Mouse (Mus musculus) right cerebral cortex, postnatal 36 days (tissue): ENCODE data around the gene Atp1a4.

Source experiments
- DNase-seq, 2 experiments: peaks; one replicate each; pipeline ENCODE4 v3.0.0; 2022; ENCODE audit warnings: low spot score in 2 of 2, mixed read lengths in 1 of 2

Atp1a4 gene

GRCm38 (mm10) chr1:172197851-172198250 is 60.4 kb downstream of the Atp1a4 start:
- no peak for DNase-seq

GRCm38 (mm10) chr1:172197146-172197545 is 61.1 kb downstream of the Atp1a4 start:
- DNase-seq = no peak

DNA sequence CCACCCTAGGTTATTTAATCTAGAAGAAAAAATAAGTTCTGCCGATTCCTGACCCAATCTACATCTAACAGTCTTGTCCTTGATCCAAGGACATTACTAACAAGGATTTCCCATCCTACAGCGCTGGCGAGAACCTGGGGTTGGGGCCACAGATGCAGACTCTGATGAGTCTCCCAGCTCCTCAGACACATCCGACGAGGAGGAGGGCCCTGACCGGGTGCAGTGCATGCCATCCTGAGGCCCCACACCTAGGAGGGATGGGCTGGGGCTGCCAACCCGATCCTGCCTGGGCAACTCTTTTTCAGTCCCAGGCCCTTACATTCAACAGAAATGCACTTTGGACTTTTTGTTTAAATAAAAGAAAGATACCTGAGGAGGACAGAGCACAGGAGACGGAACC is 63.8 kb downstream of the Atp1a4 start:
- no peak for DNase-seq

DNA sequence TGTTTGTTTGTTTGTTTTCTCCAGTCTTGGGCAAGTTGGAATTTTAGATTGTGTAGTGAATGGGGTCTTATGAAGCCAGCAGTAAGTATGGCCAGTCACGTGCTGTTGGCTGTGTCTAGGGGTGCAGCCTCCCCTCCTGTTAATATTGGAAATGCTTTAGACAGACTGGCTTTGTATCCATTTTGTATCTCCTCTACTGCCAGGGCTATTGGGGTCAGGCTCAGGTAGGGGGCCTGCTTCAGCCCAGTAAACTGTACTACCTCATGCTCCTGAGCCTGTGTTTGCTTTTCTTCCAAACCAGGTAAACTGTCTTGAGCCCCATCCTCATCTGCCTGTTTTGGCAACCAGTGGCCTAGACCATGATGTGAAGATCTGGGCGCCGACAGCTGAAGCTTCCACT is 66.0 kb downstream of the Atp1a4 start:
- no peak for DNase-seq

DNA sequence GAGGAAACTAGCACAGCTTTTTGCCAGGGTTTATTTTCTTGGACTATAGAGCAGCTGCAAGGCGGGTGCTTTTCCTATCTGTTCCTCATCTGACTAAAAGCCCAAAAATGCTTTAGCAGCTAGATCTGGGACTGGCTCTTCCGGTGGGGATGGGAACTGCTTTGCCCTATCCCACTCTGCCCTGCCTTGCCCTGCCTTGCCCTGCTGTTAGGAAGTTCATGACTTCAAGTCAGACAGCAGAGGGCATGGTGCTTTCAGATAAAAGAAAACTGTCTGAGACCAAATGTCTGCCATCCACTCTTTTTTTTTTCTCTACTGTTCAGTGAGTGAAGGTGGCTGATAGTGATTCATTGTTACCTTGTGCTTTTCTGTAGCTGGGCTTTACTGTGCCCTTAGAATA is 66.6 kb downstream of the Atp1a4 start:
- DNase-seq = no peak

GRCm38 (mm10) chr1:172188891-172189290 is 69.3 kb downstream of the Atp1a4 start:
- no peak for DNase-seq

DNA sequence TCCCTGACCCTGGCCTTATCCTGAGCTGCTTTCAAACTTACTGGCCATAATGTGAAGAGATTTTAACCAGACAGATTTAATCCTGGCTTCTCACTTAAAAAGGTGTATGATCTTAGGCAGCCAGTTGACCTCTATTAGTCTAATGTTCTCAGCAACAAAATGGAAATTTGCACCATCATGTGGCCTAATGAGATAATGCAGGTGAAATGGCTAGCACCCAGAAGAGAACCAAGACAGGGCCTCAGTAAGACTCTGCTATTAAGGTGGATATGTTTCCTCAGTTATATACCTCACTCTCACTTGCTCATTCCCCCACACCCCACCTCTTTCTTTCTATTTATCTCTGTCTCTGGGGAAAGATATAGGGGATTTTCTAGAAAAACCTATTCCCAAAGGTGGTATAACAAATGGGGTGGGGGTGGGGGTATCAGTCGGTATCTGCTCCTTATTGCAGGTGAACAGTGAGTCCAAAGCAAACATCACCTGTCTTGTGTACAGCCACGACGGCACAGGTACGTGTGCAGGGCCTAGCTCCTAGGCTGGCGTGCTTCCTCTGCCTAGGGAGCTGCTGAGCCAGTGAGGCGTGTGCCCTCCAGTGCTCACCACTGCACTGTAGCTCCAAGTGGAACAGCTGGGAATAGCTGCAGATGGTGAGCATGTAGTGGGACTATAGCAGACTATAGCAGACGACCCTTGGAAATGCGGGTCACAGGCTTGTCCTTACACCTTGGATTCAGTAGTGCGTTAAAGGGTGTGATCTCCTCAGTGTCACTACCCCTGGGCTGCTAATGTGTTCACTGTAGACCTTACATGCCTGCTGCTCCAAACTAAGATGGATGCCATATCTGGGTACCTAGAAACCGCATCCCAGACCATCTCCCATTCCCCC is 71.6 kb downstream of the Atp1a4 start:
- no peak for DNase-seq

DNA sequence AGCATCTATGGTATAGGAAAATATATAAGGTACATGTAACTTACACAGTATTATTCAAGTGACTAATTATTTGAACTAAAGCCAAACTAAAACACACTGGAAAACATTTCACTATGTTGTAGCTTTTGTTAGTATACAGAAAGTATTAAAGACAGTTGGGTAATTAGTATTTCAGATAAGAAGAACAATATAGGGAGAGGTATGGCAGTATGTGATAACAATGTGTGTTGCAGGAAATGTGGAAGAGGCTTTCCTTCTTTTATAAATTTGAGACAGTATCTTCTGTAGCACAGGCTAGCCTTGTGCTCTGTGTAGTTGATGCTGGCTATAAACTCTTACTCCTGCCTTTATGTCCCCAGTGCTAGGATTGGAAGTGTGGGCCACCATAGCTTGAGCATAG is 74.3 kb downstream of the Atp1a4 start:
- DNase-seq = no peak

- no peak for DNase-seq
These were observed 75.2 kb downstream of the Atp1a4 start for GRCm38 (mm10) chr1:172183056-172183455.

GRCm38 (mm10) chr1:172181777-172182176 is 76.4 kb downstream of the Atp1a4 start:
- no peak for DNase-seq

GRCm38 (mm10) chr1:172180881-172181280 is 77.3 kb downstream of the Atp1a4 start:
- no peak for DNase-seq

DNA sequence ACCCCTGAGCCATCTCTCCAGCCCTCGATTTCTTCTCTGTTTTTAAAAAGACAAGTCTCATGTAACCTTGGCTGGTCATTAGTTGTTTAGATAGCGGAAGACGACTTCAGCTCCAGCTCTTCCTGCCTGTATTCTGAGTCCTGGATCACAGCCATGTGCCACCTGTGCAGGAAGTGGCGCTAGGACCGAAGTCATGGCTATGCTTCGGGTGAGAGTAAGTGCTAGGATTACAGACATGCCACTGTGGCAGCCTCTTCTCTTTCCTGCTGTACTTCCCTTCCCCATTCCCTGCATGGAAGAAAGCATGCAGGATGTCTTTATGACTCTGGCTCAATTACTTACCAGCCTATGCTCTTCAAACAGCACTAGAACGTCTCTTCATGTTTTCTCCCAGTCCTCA is 79.1 kb downstream of the Atp1a4 start:
- DNase-seq = no peak

- DNase-seq = no peak
These were observed 80.4 kb downstream of the Atp1a4 start for GRCm38 (mm10) chr1:172177791-172178190.
